Mouse (Mus musculus) thymus, adult 2 months (tissue): ENCODE data around the gene Cope.

Experiments
- CTCF ChIP-seq: fragments of 200-500 bp; IDR thresholded peaks from 2 replicates; pipeline ENCODE4 v1.5.1; 2012; ENCODE audit warnings: mild to moderate bottlenecking, control low read depth, low read length, moderate library complexity, borderline replicate concordance; ENCODE audit not compliant: control insufficient read depth, poor library complexity, insufficient read depth; ENCODE audit errors: extremely low read depth
- POLR2A ChIP-seq: fragments of 200-500 bp; IDR thresholded peaks from 2 replicates; pipeline ENCODE4 v1.6.1; 2012; ENCODE audit warnings: mild to moderate bottlenecking, low read length, control low read depth, moderate library complexity; ENCODE audit not compliant: control insufficient read depth, poor library complexity, insufficient read depth; ENCODE audit errors: extremely low read depth

DNA sequence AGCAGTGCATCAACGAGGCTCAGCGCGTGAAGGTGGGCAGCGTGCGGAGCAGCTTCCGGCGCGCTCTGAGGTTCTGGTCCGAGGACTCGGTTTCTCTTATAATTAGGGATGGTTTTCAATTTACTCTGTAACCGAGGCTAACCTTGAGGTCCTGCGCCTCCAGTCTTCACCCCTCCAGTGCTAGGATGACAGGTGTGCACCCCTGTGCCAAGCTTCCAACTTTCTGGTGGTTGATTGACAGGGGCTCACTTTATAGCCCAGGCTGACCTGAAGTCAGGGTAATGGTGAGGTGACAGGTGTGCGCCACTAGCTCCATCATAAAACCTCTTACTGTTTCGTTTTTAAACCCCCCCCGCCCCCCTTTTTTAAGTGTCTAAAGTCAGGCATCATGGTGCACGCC lies 583 bp downstream of the Cope start:
- TF ChIP-seq POLR2A (no peak), CTCF (no peak)
